Mouse (Mus musculus) frontal cortex, adult (tissue): ENCODE results near the gene Pcgf2.
A peak's percentile ranks its signal among the peaks of the same experiment; 100 is the strongest.
"Not testable (repeated sequence)": the region's sequence is repeated elsewhere in the genome, so short reads cannot be mapped to it uniquely, and the experiment has no call there.

ENCODE experiments used
- ATAC-seq: cut with Nextera tagmentation; 2 replicates; pipeline ENCODE4 v1.9.2; 2017; ENCODE audit warnings: mild to moderate bottlenecking, moderate library complexity, mixed read lengths; ENCODE audit not compliant: low TSS enrichment

Gene Pcgf2

GRCm38 (mm10) chr11:97668160-97668559 is 32.1 kb downstream of the Pcgf2 start:
- no peak for ATAC-seq

GRCm38 (mm10) chr11:97666794-97667193 is 33.5 kb downstream of the Pcgf2 start:
- ATAC-seq = no peak

DNA sequence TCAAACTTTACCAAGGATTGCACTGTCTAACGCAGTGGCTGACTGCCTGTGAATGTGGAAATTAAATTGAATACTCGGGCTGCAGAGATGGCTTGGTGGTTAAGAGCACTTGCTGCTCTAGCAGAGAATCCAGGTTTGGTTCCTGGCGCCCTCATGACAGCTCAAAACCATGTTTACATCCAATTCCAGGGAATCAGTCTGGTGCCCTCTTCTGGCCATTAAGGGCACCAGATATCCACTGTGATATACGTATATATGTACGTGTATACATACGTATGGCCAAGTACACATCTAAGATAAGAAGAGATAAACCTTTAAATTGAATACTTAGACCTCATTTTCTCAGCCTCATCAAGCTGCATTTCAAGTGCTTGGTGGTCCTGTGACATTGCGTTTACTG is 34.1 kb downstream of the Pcgf2 start:
- ATAC-seq = no peak

- no peak for ATAC-seq
These were observed 34.9 kb downstream of the Pcgf2 start for GRCm38 (mm10) chr11:97665431-97665830.

DNA sequence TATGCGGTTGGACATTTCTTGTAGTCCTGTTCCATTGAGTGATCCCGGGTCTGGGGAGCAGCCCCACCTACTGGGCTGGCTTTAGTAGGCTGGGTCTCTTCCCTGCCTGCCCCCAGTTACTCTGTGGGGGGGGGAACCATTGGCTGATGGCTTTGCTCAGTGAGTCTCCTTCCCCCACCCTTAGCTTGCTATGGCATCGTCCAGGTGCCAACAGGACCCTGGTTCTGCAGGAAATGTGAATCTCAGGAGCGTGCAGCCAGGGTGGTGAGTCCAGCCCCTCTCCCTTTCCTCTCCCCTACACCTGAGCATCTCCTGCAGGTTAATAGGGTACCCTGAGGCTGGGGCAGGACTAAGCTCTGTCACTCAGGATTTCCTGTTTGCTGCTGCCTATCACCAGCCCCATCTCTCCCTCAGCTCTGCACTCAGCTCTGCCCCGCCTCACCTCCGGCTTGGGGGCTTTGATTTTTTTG is 35.5 kb downstream of the Pcgf2 start:
- ATAC-seq = no peak

DNA sequence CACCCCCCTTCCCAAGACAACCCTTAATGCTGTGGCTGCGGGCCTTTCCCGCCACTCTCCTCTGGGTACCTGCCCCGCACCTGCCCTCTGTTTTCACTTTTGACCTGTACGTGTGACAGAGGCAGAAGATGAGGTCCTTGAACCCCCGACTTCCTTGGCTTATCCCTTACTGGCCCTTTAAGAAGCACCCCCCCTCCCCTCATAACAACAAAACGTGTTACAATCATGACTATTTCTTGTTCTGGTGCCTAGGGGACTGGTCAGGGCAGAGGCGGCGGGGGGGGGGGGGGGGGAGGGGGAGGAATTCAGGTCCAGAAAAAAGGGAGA is 36.0 kb downstream of the Pcgf2 start:
- no peak for ATAC-seq

- ATAC-seq = no peak
These were observed 36.6 kb downstream of the Pcgf2 start for GRCm38 (mm10) chr11:97663528-97664338.

GRCm38 (mm10) chr11:97662893-97663527 is 37.3 kb downstream of the Pcgf2 start, which contains the start of gene Mllt6:
Mllt6 (plus strand) TSS chr11:97663414.
- ATAC-seq = peak; percentile 66

- no peak for ATAC-seq
These were observed 37.9 kb downstream of the Pcgf2 start for GRCm38 (mm10) chr11:97662207-97662892.

GRCm38 (mm10) chr11:97661648-97662133 is 38.6 kb downstream of the Pcgf2 start:
- no peak for ATAC-seq

GRCm38 (mm10) chr11:97660734-97661647 is 39.3 kb downstream of the Pcgf2 start:
- ATAC-seq = no peak

DNA sequence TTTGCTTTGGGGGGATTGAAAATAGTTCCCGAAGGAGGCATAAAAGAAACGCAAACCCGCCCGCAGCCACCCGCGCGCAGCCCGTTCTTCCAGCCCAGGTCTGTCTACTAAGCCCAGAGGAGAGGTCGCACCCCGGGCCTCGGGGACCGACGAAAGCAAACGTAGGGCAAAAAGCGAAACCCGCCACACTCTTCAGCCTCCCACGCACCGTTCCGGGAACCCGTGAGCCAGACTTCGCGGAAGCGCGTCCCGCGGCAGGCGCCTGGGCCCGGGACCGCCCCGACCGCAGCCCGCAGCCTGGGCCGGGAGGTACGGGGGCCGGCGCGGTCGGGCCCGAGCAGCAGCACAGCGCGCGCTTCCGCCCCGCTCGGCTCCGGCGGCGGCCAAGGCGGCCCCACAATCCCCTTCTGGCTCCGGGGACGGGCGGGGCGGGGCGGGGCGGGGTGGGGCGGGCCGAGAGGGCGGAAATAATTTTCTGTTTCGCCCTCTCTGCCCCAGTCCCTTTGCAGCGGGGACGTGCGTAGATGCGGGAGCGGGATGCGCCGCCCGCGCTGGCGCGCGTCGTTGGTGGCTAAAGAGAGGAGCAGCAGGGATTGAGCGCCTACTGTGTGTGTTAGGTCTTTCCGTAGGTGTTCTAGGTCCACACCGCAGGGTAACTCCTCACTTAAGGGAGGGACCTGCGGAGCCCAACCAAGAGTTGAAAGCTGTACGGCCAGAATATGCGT is 40.1 kb downstream of the Pcgf2 start:
- ATAC-seq = peak; percentile 58

DNA sequence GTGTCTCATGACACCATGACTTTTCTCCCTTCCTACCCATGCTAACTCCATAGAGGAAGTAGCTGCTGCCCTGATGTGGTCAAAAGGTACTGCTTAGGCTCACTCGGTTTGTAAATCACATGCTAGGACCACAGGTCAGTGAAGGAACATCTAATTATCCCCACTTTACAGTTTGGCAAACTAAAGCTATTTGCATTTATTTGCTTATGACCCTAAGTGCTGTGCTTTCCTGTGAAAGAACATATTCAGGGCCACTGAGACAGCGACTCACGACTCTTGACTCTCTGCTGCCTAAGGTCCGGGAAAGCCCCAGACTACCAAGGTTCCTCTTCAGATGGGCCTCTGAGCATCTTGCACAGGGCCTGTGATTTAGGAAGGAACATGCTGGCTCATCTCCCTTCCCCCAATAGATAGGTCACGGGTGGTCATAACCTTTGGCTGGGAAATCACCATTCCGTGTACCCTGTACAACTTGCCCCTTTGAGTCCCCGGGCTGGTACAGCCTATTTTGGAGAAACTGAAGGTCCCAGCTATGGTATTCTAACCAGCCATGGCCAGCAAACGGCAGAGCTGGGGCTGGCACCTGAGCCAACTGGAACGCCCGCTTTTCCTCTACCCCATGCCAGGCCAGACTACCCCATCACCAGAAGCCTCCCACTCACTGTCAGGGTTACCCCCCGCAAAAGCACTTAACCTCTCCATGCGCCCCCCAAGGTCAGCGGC is 40.9 kb downstream of the Pcgf2 start:
- no peak for ATAC-seq

- ATAC-seq = no peak
These were observed 41.5 kb downstream of the Pcgf2 start for GRCm38 (mm10) chr11:97658751-97659266.

DNA sequence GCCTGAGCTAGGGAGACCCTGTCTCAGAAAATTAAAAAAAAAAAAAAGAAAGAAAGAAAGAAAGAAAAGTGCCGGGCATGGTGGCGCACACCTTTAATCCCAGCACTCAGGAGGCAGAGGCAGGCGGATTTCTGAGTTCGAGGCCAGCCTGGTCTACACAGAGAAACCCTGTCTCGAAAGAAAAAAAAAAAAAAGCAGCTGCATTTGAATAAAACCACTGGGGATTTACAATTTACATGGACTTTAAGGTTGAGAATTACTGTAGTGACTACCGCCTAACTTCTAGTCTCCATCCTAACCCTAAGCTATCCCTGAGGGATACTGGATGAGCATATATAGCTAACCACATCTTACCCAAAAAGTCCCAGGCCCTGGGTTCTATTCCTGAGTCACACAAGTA is 42.3 kb downstream of the Pcgf2 start:
- not testable (repeated sequence) for ATAC-seq

- no peak for ATAC-seq
These were observed 42.9 kb downstream of the Pcgf2 start for GRCm38 (mm10) chr11:97657184-97657945.

DNA sequence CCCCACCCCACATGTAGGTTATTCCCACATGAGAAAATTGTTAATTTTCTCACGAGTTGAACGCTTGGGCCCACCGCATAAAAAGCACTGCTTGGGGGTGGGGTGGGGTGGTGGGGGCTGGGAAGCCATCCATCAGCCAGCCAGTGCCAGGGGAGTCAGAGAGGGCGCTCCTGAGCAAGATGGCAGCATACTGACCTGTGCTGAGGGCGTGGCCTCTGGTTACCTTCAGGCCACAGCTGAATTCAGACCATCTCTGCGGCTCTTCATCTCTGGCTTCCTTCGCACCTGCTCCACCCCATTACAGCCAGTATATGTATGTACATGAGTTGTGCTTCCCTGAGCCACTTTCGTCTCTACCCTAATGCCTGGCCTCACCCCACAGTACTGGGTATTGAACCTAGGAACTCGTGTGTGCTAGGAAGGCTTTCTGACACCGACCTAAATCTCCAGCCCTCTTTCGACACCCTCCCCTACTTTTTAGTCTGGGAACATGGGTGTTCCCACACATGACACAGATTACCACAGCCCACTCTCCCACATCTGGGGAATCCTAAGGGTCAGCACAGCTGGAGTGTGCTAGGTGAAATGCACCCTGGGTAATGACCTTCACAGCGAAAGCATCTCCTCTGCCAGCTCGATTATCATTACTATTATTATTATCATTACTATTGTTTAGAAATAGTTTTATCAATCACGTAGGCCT is 43.9 kb downstream of the Pcgf2 start:
- ATAC-seq = no peak

DNA sequence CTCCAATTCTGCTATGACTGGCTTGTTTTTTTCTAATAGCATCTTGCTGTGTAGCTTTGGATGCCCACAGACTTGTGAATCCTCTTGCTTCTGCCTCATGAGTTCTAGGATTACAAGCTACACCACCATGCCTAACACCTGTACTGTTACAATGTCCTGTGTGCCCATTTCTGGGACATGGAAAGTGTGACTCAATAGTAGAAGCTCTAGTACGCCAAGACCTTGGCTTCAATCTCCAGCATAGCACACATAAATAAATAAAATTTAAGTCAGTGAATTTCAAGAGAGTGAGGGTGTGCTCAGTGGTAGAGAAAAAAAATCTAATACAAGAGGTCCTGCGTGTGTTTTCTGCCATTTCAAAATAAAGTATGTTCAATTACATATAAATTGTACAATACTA is 46.1 kb downstream of the Pcgf2 start:
- ATAC-seq = no peak
